Mouse (Mus musculus) spleen, postnatal 36 days (tissue): ENCODE data around the gene Taf1d.
"Not testable (repeated sequence)": the region's sequence is repeated elsewhere in the genome, so short reads cannot be mapped to it uniquely, and the experiment has no call there.

Experiments used
- DNase-seq, 2 experiments: peaks; one replicate each; pipeline ENCODE4 v3.0.0; 2022; ENCODE audit warnings: low spot score in 2 of 2, mixed read lengths in 1 of 2

Taf1d gene

GRCm38 (mm10) chr9:15308254-15308653 is 2.2 kb downstream of the Taf1d start:
- no peak for DNase-seq

GRCm38 (mm10) chr9:15309425-15309824 is 3.4 kb downstream of the Taf1d start:
- DNase-seq: no peak

GRCm38 (mm10) chr9:15310179-15310578 is 4.2 kb downstream of the Taf1d start:
- no peak for DNase-seq

GRCm38 (mm10) chr9:15312054-15312735 is 6.2 kb downstream of the Taf1d start:
- DNase-seq: no peak

GRCm38 (mm10) chr9:15313633-15314032 is 7.6 kb downstream of the Taf1d start:
- DNase-seq: no peak

GRCm38 (mm10) chr9:15314619-15315018 is 8.6 kb downstream of the Taf1d start:
- DNase-seq: no peak

GRCm38 (mm10) chr9:15316296-15316695 is 10.3 kb downstream of the Taf1d start:
- DNase-seq: not testable (repeated sequence)

GRCm38 (mm10) chr9:15317223-15318169 is 11.5 kb downstream of the Taf1d start:
- no peak for DNase-seq

- no peak for DNase-seq
These were observed 12.2 kb downstream of the Taf1d start for GRCm38 (mm10) chr9:15318170-15318742.

GRCm38 (mm10) chr9:15337776-15338175 is 31.8 kb downstream of the Taf1d start:
- no peak for DNase-seq

GRCm38 (mm10) chr9:15349925-15350324 is 43.9 kb downstream of the Taf1d start:
- DNase-seq: no peak

- DNase-seq: no peak
These were observed 51.0 kb downstream of the Taf1d start for GRCm38 (mm10) chr9:15356916-15357483.

- peak; percentile 95 for DNase-seq
These were observed 51.7 kb downstream of the Taf1d start, which contains the start of gene Cep295 for GRCm38 (mm10) chr9:15357484-15358275. Gene Cep295 (minus strand): TSS chr9:15357788.

- DNase-seq: no peak
These were observed 58.8 kb downstream of the Taf1d start for GRCm38 (mm10) chr9:15364843-15365242.

GRCm38 (mm10) chr9:15365856-15366255 is 59.8 kb downstream of the Taf1d start:
- DNase-seq: no peak

GRCm38 (mm10) chr9:15366260-15366659 is 60.2 kb downstream of the Taf1d start:
- DNase-seq: no peak
